Comparison of ENCODE assay signal across 12 mouse cellular contexts in the genomic region with DNA sequence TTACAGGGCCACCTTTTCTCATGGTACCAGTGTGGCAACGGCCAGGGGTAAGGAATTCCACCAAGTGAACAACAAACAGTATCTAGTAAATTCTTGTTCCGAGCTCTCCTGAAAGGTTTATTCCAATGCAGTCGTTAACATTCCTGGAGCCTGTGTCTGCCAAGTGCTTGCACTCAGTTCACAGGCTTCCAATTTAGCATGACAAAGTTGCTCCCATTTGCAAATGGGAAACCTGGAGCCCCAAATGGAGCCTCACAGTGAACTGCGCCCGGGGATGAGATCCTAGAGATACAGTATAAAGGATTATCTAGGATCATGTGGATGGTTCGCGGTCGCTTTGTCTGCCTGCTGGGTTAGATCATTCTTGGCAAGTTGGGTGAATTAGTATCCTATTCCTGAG.
A peak's percentile ranks its signal among the peaks of the same experiment; 100 is the strongest.
DNase-seq lines count a peak whose midpoint lies in the region; ATAC-seq lines count a peak whose summit lies in the region.
"Had no signal": no experiment of that assay in that cellular context is flagged by ENCODE, and none has a peak within 500 bp of the region (broad histone marks: within the 10 kb centered on the region; RNA-seq: fewer than 3 reads in every experiment).

No protein-coding gene starts in this region.

- H3K4me3 ChIP-seq in kidney, embryonic 14.5 days (ENCODE audit: low read length) = no peak overlapping the region
- no peak overlapping the region for H3K4me3 ChIP-seq in midbrain, embryonic 13.5 days (replicated peaks)
- H3K4me3 ChIP-seq: limb, embryonic 13.5 days had no signal

- H3K4me1 ChIP-seq in kidney, embryonic 14.5 days (ENCODE audit: control insufficient read depth, insufficient read depth, low read length) = 0 out of 2 replicates have a peak, but pooled peaks cover 9% of the 10 kb centered on the region
- peaks cover 32% of the 10 kb centered on the region for H3K4me1 ChIP-seq in midbrain, embryonic 13.5 days (replicated peaks)

- no peak overlapping the region for H3K9ac ChIP-seq in kidney, embryonic 14.5 days (ENCODE audit: low read depth, low read length)
- H3K9ac ChIP-seq in midbrain, embryonic 13.5 days (replicated peaks) = no peak overlapping the region
- H3K9ac ChIP-seq: limb, embryonic 13.5 days had no signal

- H3K27ac ChIP-seq in kidney, embryonic 14.5 days (ENCODE audit: low read depth, low read length) = peak overlapping the region; percentile 19; the same call in 1 of the 2 replicates
- no peak overlapping the region for H3K27ac ChIP-seq in midbrain, embryonic 13.5 days
- H3K27ac ChIP-seq: hindbrain, postnatal 0 days; limb, embryonic 13.5 days had no signal

- intact Hi-C loops in left cerebral cortex, postnatal 10 days (cut with DNase I) = no loop called here

- no peak overlapping the region for H3K4me2 ChIP-seq in kidney, embryonic 14.5 days (replicated peaks; ENCODE audit: low read depth, low read length)
- H3K4me2 ChIP-seq in midbrain, embryonic 13.5 days (replicated peaks) = no peak overlapping the region
- H3K4me2 ChIP-seq: limb, embryonic 13.5 days had no signal

- ATAC-seq in kidney, embryonic 14.5 days (ENCODE audit: low FRiP score, low TSS enrichment) = no peak
- peak; percentile 73 for ATAC-seq in midbrain, embryonic 13.5 days
- ATAC-seq: hindbrain, postnatal 0 days had no signal

- peaks cover 3% of the 10 kb centered on the region; the same call in 1 of the 2 replicates for H3K36me3 ChIP-seq in kidney, embryonic 14.5 days (ENCODE audit: control insufficient read depth, insufficient read depth, low read length)
- H3K36me3 ChIP-seq in midbrain, embryonic 13.5 days = 0 out of 2 replicates have a peak, but pooled peaks cover 6% of the 10 kb centered on the region

- no peak for DNase-seq in kidney, postnatal 14 days
- DNase-seq in Muller cell, postnatal 12 days (ENCODE audit: inconsistent ontology term) = peak; percentile 72
- DNase-seq in adipocyte (ENCODE audit: low spot score) = peak; percentile 4
- DNase-seq in left cerebral cortex, postnatal 10 days (ENCODE audit: extremely low spot score in 1 of 2, low spot score in 2 of 2) = no peak
- no peak for DNase-seq in testis, postnatal 10 days (ENCODE audit: low spot score)
- DNase-seq: cerebellum, postnatal 14 days; right cerebral cortex, postnatal 4 days had no signal

- 43% methylated on average over 8 of the region's 8 CpGs for WGBS in kidney, embryonic 14.5 days
- WGBS in midbrain, embryonic 13.5 days = 14% methylated on average over 8 of the region's 8 CpGs

- H3K27me3 ChIP-seq in kidney, embryonic 14.5 days (ENCODE audit: control insufficient read depth, insufficient read depth, low read length) = no peaks in the 10 kb centered on the region
- no peaks in the 10 kb centered on the region for H3K27me3 ChIP-seq in midbrain, embryonic 13.5 days
- H3K27me3 ChIP-seq: limb, embryonic 13.5 days had no signal

- peaks cover 11% of the 10 kb centered on the region for H3K9me3 ChIP-seq in kidney, embryonic 14.5 days (ENCODE audit: control insufficient read depth, low read length)
- 0 out of 2 replicates have a peak, but pooled peaks cover 9% of the 10 kb centered on the region for H3K9me3 ChIP-seq in midbrain, embryonic 13.5 days
- H3K9me3 ChIP-seq: G1E had no signal

Comparison
In these comparisons a context has a peak if more than half of its experiments do, and no peak if none do; other contexts are left out.
1. DNase-seq: peak in Muller cell, postnatal 12 days (single experiment) and adipocyte (single experiment); none in kidney, postnatal 14 days (single experiment), left cerebral cortex, postnatal 10 days (0 of 2) and testis, postnatal 10 days (single experiment).